Mouse (Mus musculus) gastrocnemius, adult 2 months (tissue): ENCODE data around the gene Sec14l2. TPM values are rescaled to one million over a fixed set of nuclear protein-coding genes. Genes with fewer than 3 reads are reported as not detected.
A peak's percentile ranks its signal among the peaks of the same experiment; 100 is the strongest.

Experiments
- DNase-seq: peaks from one replicate; pipeline ENCODE4 v3.0.0; 2022
- H3K27ac ChIP-seq: fragments of 200-600 bp; 2 replicates; pipeline ENCODE4 v1.8.1; 2022; ENCODE audit warnings: mild to moderate bottlenecking
- H3K4me3 ChIP-seq: fragments of 200-600 bp; 2 replicates; pipeline ENCODE4 v1.8.1; 2022; ENCODE audit warnings: mild to moderate bottlenecking, moderate library complexity
- CTCF ChIP-seq: fragments of 200-600 bp; IDR thresholded peaks from 2 replicates; pipeline ENCODE4 v1.8.1; 2022; ENCODE audit warnings: antibody characterized with exemption, mild to moderate bottlenecking, moderate library complexity
- intact Hi-C: fragments of 180-260 bp; cut with DNase I; formaldehyde crosslinking; loops from one replicate; pipeline ENCODE4 v1.15.1; 2025
- long read RNA-seq, 2 experiments: library from polyadenylated mRNA; stranded (forward); transcript quantifications; one replicate each; pipeline ENCODE4 v2.0.0; 2021
- total RNA-seq, 2 experiments: library from RNA; stranded (reverse); gene quantifications; 2 replicates each; pipeline ENCODE4 v1.2.3; 2021

Sec14l2 gene
- under 1 TPM; 0.22 to 0.36 TPM for total RNA-seq
- long read RNA-seq, experiment 1 = 0 reads
- long read RNA-seq, experiment 2 = 0 reads

- Histone ChIP-seq H3K27ac (no peak within 1 kb of the TSS), H3K4me3 (no peak within 1 kb of the TSS)
- intact Hi-C loops = loop anchor here (2.0 kb wide), 1 partner anchor 28 kb away; the partner anchor contains the start of gene Mtfp1
- TF ChIP-seq CTCF = no peak
- DNase-seq = no peak
Observed at GRCm38 (mm10) chr11:4122742-4123579, at the start of gene Sec14l2. TSS of gene Sec14l2 (minus strand) at chr11:4123415.

GRCm38 (mm10) chr11:4166467-4167090 is 43.4 kb upstream of the Sec14l2 start:
- TF ChIP-seq CTCF = no peak
- no peak overlapping the region for H3K4me3 ChIP-seq
- DNase-seq = no peak
- intact Hi-C loops = loop anchor here (10.0 kb wide), 1 partner anchor 48 kb away; the partner anchor contains the start of gene Castor1
- H3K27ac ChIP-seq = no peak overlapping the region

GRCm38 (mm10) chr11:4164701-4165100 is 41.5 kb upstream of the Sec14l2 start:
- TF ChIP-seq CTCF = no peak
- no peak for DNase-seq
- H3K4me3 ChIP-seq = no peak overlapping the region
- intact Hi-C loops = loop anchor here (10.0 kb wide), 1 partner anchor 50 kb away; the partner anchor contains the start of gene Castor1
- H3K27ac ChIP-seq = no peak overlapping the region

DNA sequence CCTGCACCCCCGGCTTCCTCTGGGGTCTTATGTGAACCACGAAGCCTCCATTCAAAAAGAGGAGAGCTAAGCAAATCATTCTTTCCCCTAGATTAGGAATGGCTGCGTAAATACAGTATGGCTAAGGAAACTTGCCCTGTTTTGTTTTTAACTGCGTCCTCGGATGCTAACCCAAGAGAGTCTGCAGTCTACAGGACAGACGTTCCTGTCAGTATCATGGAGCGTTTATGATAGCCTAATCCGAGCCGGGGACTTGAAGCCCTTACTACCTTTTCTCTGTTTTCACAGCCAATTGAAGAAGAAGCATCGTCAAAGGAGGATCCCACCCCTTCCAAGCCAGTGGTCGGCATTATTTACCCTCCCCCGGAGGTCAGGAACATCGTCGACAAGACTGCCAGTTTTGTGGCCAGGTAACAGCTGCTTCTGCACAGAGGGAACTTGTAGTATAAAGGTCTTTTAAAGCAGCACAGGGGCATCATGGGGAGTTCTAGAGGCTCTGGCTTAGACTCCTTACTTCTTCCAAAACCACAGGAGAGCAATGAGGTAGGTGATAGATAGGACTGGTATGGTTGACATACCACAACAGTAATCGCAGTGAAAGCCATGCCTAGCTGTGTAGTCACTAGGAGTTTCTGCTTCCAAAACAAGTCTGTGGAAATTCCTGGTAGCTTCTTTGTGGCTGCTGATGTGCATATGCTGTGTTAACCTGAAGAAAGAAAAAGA is 37.7 kb upstream of the Sec14l2 start:
- no peak for DNase-seq
- intact Hi-C loops = loop anchor here (1.0 to 10.0 kb wide), 2 partner anchors 26 to 54 kb away; partner anchors contain the start of genes Castor1 and Rnf215
- TF ChIP-seq CTCF = no peak
- Histone ChIP-seq H3K27ac (peak overlapping the region; percentile 89), H3K4me3 (peak overlapping the region; percentile 98)

DNA sequence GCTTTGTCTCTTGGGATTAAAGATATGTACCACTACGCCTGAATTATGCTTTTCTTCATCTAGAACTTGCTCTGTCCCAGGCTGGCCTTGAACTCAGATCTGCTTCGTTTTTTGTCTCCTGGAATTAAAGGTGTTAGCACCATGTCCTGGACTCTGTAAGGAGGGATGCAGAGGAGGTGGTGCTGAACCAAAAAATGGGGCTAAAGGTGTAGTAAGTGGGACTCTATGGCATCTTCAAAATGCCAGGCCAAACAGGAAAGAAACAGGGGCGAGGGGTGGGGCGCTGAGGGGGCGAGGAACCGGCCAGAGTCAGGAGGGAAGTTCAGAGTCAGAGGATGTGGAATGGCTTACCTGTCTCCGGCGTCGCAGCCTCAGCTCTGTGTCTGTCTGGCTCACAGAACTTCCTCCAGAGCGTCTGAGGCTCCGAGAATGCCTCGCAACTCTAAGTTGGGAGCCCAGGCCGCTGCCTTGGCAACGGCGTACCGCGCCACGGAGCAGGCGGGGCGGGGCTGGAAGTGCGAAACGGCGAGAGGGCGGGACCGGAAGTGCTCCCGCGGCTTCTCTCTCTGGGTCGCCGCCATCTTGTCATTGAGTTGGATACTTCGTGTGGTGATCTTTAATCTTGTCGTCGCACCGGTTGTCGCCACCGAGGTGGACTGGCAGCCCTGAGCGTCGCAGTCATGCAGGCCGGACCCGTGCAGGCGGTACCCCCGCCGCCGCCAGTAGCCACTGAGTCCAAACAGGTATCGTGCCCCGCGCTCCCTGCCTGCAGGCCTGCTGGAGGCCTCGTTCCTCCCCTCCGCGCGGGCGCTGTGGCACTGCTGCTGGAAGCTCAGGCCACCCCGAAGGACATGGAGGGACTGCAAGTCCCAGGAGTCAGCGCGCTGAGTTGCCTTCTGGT is 36.8 kb upstream of the Sec14l2 start, which contains the start of the genes Ccdc157 and Sf3a1:
TSS of gene Ccdc157 (minus strand) at position 486 of the 901 bp plus-strand sequence.
TSS of gene Sf3a1 (plus strand) at position 543 of the 901 bp plus-strand sequence.
- H3K4me3 ChIP-seq = peak within 1 kb of the TSS; percentile 98
- peak; percentile 14; the same call in 1 of the 2 replicates for TF ChIP-seq CTCF
- intact Hi-C loops = loop anchor here (1.0 to 10.0 kb wide), 2 partner anchors 25 to 55 kb away; partner anchors contain the start of genes Castor1 and Rnf215
- H3K27ac ChIP-seq = peak within 1 kb of the TSS; percentile 89
- DNase-seq = peak; percentile 97

DNA sequence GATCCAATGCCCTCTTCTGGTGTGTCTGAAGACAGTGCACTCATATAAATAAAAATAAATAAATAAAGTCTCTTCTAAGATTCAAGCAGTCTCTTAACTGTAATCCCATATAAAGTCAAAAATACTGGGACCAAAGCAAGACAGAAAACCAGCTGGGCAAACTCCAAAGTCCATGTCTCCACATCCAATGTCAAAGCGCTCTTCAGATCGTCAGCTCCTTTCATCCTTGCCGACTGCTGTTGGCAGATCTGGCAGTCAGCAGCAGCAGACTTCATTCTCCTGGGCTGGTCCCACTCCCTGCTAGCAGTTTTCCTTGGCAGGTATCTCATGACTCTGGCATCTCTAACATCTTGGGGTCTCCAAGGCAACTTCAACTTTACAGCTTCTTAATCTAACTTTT is 35.5 kb upstream of the Sec14l2 start:
- TF ChIP-seq CTCF = no peak
- no peak for DNase-seq
- Histone ChIP-seq H3K4me3 (no peak overlapping the region), H3K27ac (no peak overlapping the region)
- intact Hi-C loops = no loop called here

GRCm38 (mm10) chr11:4155641-4156040 is 32.4 kb upstream of the Sec14l2 start:
- Histone ChIP-seq H3K27ac (no peak overlapping the region), H3K4me3 (no peak overlapping the region)
- no peak for TF ChIP-seq CTCF
- intact Hi-C loops = no loop called here
- DNase-seq = no peak

GRCm38 (mm10) chr11:4153694-4154093 is 30.5 kb upstream of the Sec14l2 start:
- H3K27ac ChIP-seq = no peak overlapping the region
- H3K4me3 ChIP-seq = no peak overlapping the region
- TF ChIP-seq CTCF = no peak
- no peak for DNase-seq
- intact Hi-C loops = no loop called here

- no peak for DNase-seq
- Histone ChIP-seq H3K27ac (no peak overlapping the region), H3K4me3 (no peak overlapping the region)
- TF ChIP-seq CTCF = no peak
- intact Hi-C loops = no loop called here
Observed at GRCm38 (mm10) chr11:4149886-4150285, 26.7 kb upstream of the Sec14l2 start.

- TF ChIP-seq CTCF = no peak
- Histone ChIP-seq H3K27ac (peak overlapping the region; percentile 74), H3K4me3 (no peak overlapping the region; the same call in 1 of the 2 replicates)
- DNase-seq = no peak
- intact Hi-C loops = no loop called here
Observed at GRCm38 (mm10) chr11:4148536-4149156, 25.4 kb upstream of the Sec14l2 start.

GRCm38 (mm10) chr11:4148120-4148519 is 24.9 kb upstream of the Sec14l2 start:
- no peak for TF ChIP-seq CTCF
- no peak for DNase-seq
- intact Hi-C loops = no loop called here
- Histone ChIP-seq H3K27ac (peak overlapping the region; percentile 74), H3K4me3 (peak overlapping the region; percentile 2; the same call in 1 of the 2 replicates)
